ENCODE assay signal across 9 mouse cellular contexts in the genomic region with DNA sequence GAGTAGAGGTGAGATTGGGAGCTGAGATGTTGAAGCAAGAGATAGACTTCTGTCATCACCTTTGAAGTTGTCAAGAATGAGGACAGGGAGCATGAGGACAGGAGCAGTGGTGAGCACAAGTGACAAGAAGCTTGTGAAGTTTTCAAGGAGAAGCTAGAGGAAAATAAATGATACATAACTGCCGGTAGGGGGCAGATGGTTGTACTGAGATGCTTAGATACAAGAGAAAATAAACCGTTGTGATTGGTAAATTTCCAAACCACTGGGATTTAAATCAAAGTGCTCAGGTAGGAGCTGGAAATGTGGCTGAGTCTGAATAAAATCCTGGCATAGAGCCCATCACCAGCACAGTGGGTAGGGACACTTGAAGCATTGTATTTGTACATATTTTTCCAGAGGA. TPM values are rescaled to one million over a fixed set of nuclear protein-coding genes. Genes with fewer than 3 reads are reported as not detected.
DNase-seq lines count a peak whose midpoint lies in the region; ATAC-seq and TF ChIP-seq lines count a peak whose summit lies in the region.
"Had no signal": no experiment of that assay in that cellular context is flagged by ENCODE, and none has a peak within 500 bp of the region (broad histone marks: within the 10 kb centered on the region; RNA-seq: fewer than 3 reads in every experiment).

No protein-coding gene starts in this region.

- H3K4me1 ChIP-seq in hindbrain, postnatal 0 days (ENCODE audit: insufficient read depth, low read length): no peaks in the 10 kb centered on the region
- H3K4me1 ChIP-seq in hindbrain, embryonic 12.5 days: no peaks in the 10 kb centered on the region
- H3K4me1 ChIP-seq in E14TG2a.4 (replicated peaks; ENCODE audit: low read depth, low read length): no peaks in the 10 kb centered on the region
- H3K4me1 ChIP-seq: midbrain, embryonic 13.5 days had no signal

- H3K9ac ChIP-seq in hindbrain, postnatal 0 days (replicated peaks; ENCODE audit: low read length): no peak overlapping the region
- H3K9ac ChIP-seq in hindbrain, embryonic 12.5 days: no peak overlapping the region
- H3K9ac ChIP-seq: midbrain, embryonic 13.5 days had no signal

- WGBS in hindbrain, postnatal 0 days: 41% methylated on average over 2 of the region's 2 CpGs
- WGBS in hindbrain, embryonic 12.5 days: 59% methylated on average over 2 of the region's 2 CpGs

- H3K36me3 ChIP-seq in hindbrain, postnatal 0 days (ENCODE audit: insufficient read depth, low read length): no peaks in the 10 kb centered on the region
- H3K36me3 ChIP-seq in hindbrain, embryonic 12.5 days: no peaks in the 10 kb centered on the region
- no peaks in the 10 kb centered on the region for H3K36me3 ChIP-seq in E14TG2a.4 (ENCODE audit: insufficient read depth, low read length)
- H3K36me3 ChIP-seq: midbrain, embryonic 13.5 days had no signal

- H3K9me3 ChIP-seq in hindbrain, postnatal 0 days (ENCODE audit: low read length): no peaks in the 10 kb centered on the region
- H3K9me3 ChIP-seq in hindbrain, embryonic 12.5 days (replicated peaks): no peaks in the 10 kb centered on the region
- H3K9me3 ChIP-seq in E14TG2a.4 (ENCODE audit: low read length): no peaks in the 10 kb centered on the region
- H3K9me3 ChIP-seq: midbrain, embryonic 13.5 days had no signal

- TF ChIP-seq CTCF in hindbrain, postnatal 0 days (IDR thresholded peaks at IDR 0.05; ENCODE audit: low read depth): no peak
- peak; percentile 21; the same call in 1 of the 2 replicates for TF ChIP-seq CTCF in E14TG2a.4 (conservative IDR thresholded peaks at IDR 0.05; ENCODE audit: low read length)

- no peak overlapping the region for H3K27ac ChIP-seq in hindbrain, postnatal 0 days
- no peak overlapping the region for H3K27ac ChIP-seq in hindbrain, embryonic 12.5 days
- H3K27ac ChIP-seq: midbrain, embryonic 13.5 days had no signal

- ATAC-seq in hindbrain, postnatal 0 days: no peak
- ATAC-seq in hindbrain, embryonic 12.5 days (ENCODE audit: low FRiP score): no peak
- ATAC-seq: midbrain, embryonic 13.5 days had no signal

- no peak overlapping the region for H3K4me2 ChIP-seq in hindbrain, postnatal 0 days (ENCODE audit: low read depth, low read length)
- H3K4me2 ChIP-seq in hindbrain, embryonic 12.5 days (replicated peaks): no peak overlapping the region
- H3K4me2 ChIP-seq: midbrain, embryonic 13.5 days had no signal

- no peaks in the 10 kb centered on the region for H3K27me3 ChIP-seq in hindbrain, postnatal 0 days (ENCODE audit: insufficient read depth, low read length)
- no peaks in the 10 kb centered on the region for H3K27me3 ChIP-seq in hindbrain, embryonic 12.5 days
- no peaks in the 10 kb centered on the region for H3K27me3 ChIP-seq in E14TG2a.4 (ENCODE audit: insufficient read depth, low read length)
- H3K27me3 ChIP-seq: midbrain, embryonic 13.5 days had no signal

- DNase-seq in hindbrain, postnatal 0 days (ENCODE audit: low spot score): peak; percentile 45
- DNase-seq in 416B (ENCODE audit: low read depth): peak; percentile 36
- peak; percentile 41 for DNase-seq in induced T-regulatory cell, adult 2 months (ENCODE audit: low read depth)
- DNase-seq in spleen, adult 18-20 months: no peak
- DNase-seq in layer of hippocampus, adult 8-10 months (ENCODE audit: low spot score in 2 of 2): no peak
- DNase-seq in adrenal gland, postnatal 25 days: no peak

- no peak overlapping the region for H3K4me3 ChIP-seq in hindbrain, postnatal 0 days (ENCODE audit: low read length)
- no peak overlapping the region for H3K4me3 ChIP-seq in hindbrain, embryonic 12.5 days
- no peak overlapping the region for H3K4me3 ChIP-seq in E14TG2a.4 (replicated peaks; ENCODE audit: low read length)
- H3K4me3 ChIP-seq: midbrain, embryonic 13.5 days had no signal

RNA-seq across cellular contexts. Expression of a gene that starts 28.8 kb away (rescaled TPM):
- 0.84 and 3.5 TPM in 2 replicates for total RNA-seq in hindbrain, postnatal 0 days (2014; rRNA removed)
- polyA plus RNA-seq in hindbrain, postnatal 0 days (2015; fragmentation: Nextera tagmentation; extraction: Ambion mirVana): 1.4 and 1.7 TPM in 2 replicates
- 1.3 and 1.9 TPM in 2 replicates for polyA plus RNA-seq in hindbrain, embryonic 12.5 days (2016; fragmentation: Nextera tagmentation; extraction: Ambion mirVana)
- 10 to 100 TPM in 3 of 4 experiments, 1 to 10 TPM in 1; 9.7 to 13.5 (median 11.4) TPM for total RNA-seq in layer of hippocampus, adult 8-10 months (2022)
- 14.6 and 19.4 TPM in 2 replicates for total RNA-seq in adrenal gland, postnatal 25 days (2021)

Comparison
In these comparisons a context has a peak if more than half of its experiments do, and no peak if none do; other contexts are left out.
1. DNase-seq: peak in hindbrain, postnatal 0 days (single experiment), 416B (single experiment) and induced T-regulatory cell, adult 2 months (single experiment); none in spleen, adult 18-20 months (0 of 2), layer of hippocampus, adult 8-10 months (0 of 2) and adrenal gland, postnatal 25 days (single experiment).